8 mouse cellular contexts compared by ENCODE assay signal in genomic region chr11:107416561-107416926, GRCm38 (mm10). TPM values are rescaled to one million over a fixed set of nuclear protein-coding genes. Genes with fewer than 3 reads are reported as not detected.
DNase-seq lines count a peak whose midpoint lies in the region; ATAC-seq and TF ChIP-seq lines count a peak whose summit lies in the region.

No protein-coding gene starts in this region.

- H3K4me1 ChIP-seq in heart, postnatal 0 days (ENCODE audit: control insufficient read depth, insufficient read depth): peaks cover 22% of the 10 kb centered on the region
- peaks cover 25 to 70% of the 10 kb centered on the region in 2 experiments for H3K4me1 ChIP-seq in MEL (ENCODE audit: control insufficient read depth in 1 of 2, insufficient read depth in 2 of 2, low read length in 2 of 2)
- peaks cover 75% of the 10 kb centered on the region for H3K4me1 ChIP-seq in forebrain, embryonic 10.5 days
- peaks cover 75% of the 10 kb centered on the region for H3K4me1 ChIP-seq in liver, embryonic 15.5 days (replicated peaks)

- peaks cover 69% of the 10 kb centered on the region for H3K79me2 ChIP-seq in MEL (ENCODE audit: control insufficient read depth, insufficient read depth, low read length, poor library complexity)

- no peak overlapping the region; the same call in 1 of the 2 replicates for H3K4me2 ChIP-seq in heart, postnatal 0 days (ENCODE audit: low read depth, low read length)
- H3K4me2 ChIP-seq in liver, embryonic 15.5 days: peak overlapping the region; percentile 74

- H3K27me3 ChIP-seq in heart, postnatal 0 days (ENCODE audit: control insufficient read depth, insufficient read depth, low read length): no peaks in the 10 kb centered on the region
- no peaks in the 10 kb centered on the region for H3K27me3 ChIP-seq in MEL (ENCODE audit: control insufficient read depth in 1 of 2, insufficient read depth in 2 of 2, low read length in 2 of 2)
- no peaks in the 10 kb centered on the region for H3K27me3 ChIP-seq in forebrain, embryonic 10.5 days (ENCODE audit: poor library complexity, severe bottlenecking)
- H3K27me3 ChIP-seq in liver, embryonic 15.5 days: no peaks in the 10 kb centered on the region

- no peaks in the 10 kb centered on the region for H3K36me3 ChIP-seq in heart, postnatal 0 days (replicated peaks; ENCODE audit: control insufficient read depth, insufficient read depth, low read length)
- H3K36me3 ChIP-seq in MEL (ENCODE audit: control insufficient read depth in 1 of 2, insufficient read depth in 2 of 2, low read length in 2 of 2): peaks cover 0 to 66% of the 10 kb centered on the region in 2 experiments; a peak in 2 of 4 replicates
- H3K36me3 ChIP-seq in forebrain, embryonic 10.5 days (replicated peaks): no peaks in the 10 kb centered on the region
- H3K36me3 ChIP-seq in liver, embryonic 15.5 days (replicated peaks): no peaks in the 10 kb centered on the region

- peak; percentile 58 to 92; a peak in 2 of 4 replicates for TF ChIP-seq POLR2A in MEL (IDR thresholded peaks at IDR 0.05; ENCODE audit: control insufficient read depth in 1 of 2, insufficient read depth in 1 of 2, low read depth in 1 of 2, low read length in 2 of 2, poor library complexity in 1 of 2)

- TF ChIP-seq CTCF in heart, postnatal 0 days (IDR thresholded peaks at IDR 0.05; ENCODE audit: low read depth): no peak
- no peak for TF ChIP-seq CTCF in MEL (IDR thresholded peaks at IDR 0.05 in 2 of 3, conservative IDR thresholded peaks at IDR 0.05 in 1 of 3; ENCODE audit: control insufficient read depth in 1 of 3, insufficient read depth in 1 of 3, low read depth in 2 of 3, low read length in 3 of 3, poor library complexity in 1 of 3, severe bottlenecking in 1 of 3)

- H3K4me3 ChIP-seq in heart, postnatal 0 days (ENCODE audit: low read depth, low read length): no peak overlapping the region
- H3K4me3 ChIP-seq in MEL (ENCODE audit: control insufficient read depth in 1 of 2, insufficient read depth in 1 of 2, low read depth in 2 of 2, low read length in 2 of 2): peak overlapping the region; percentile 5 to 42
- peak overlapping the region; percentile 31; the same call in 1 of the 2 replicates for H3K4me3 ChIP-seq in forebrain, embryonic 10.5 days
- peak overlapping the region; percentile 45 for H3K4me3 ChIP-seq in liver, embryonic 15.5 days (replicated peaks)

- TF ChIP-seq EP300 in heart, postnatal 0 days (IDR thresholded peaks at IDR 0.05; ENCODE audit: low read depth): no peak
- TF ChIP-seq EP300 in MEL (IDR thresholded peaks at IDR 0.05; ENCODE audit: low read depth in 1 of 2, low read length in 2 of 2): no peak

- peak overlapping the region; percentile 84 for H3K27ac ChIP-seq in heart, postnatal 0 days (ENCODE audit: low read depth)
- peak overlapping the region; percentile 99 for H3K27ac ChIP-seq in MEL (ENCODE audit: control insufficient read depth, low read depth, low read length)
- peak overlapping the region; percentile 91 for H3K27ac ChIP-seq in forebrain, embryonic 10.5 days
- peak overlapping the region; percentile 87 for H3K27ac ChIP-seq in liver, embryonic 15.5 days (replicated peaks)

- DNase-seq in heart, postnatal 0 days (ENCODE audit: low spot score): no peak
- no peak for DNase-seq in heart, postnatal 10 days
- DNase-seq in MEL (ENCODE audit: low read depth, low spot score): no peak
- DNase-seq in forebrain, embryonic 10.5 days (ENCODE audit: extremely low spot score, low spot score): peak; percentile 76
- DNase-seq in adrenal gland, adult 8-10 months: no peak
- no peak for DNase-seq in yolk sac, embryonic 10.5 days (ENCODE audit: low spot score)

- no peak for ATAC-seq in heart, postnatal 0 days (ENCODE audit: insufficient read depth, low read depth)
- no peak for ATAC-seq in liver, embryonic 15.5 days (ENCODE audit: insufficient read depth)
- no peak for ATAC-seq in monocyte, adult 5-6 weeks (replicated peaks; ENCODE audit: insufficient number of reproducible peaks, low FRiP score, low TSS enrichment, poor library complexity, severe bottlenecking)

- TF ChIP-seq RAD21 in MEL (IDR thresholded peaks at IDR 0.05; ENCODE audit: low read depth, low read length): no peak

- WGBS in heart, postnatal 0 days: 54% methylated on average over 4 of the region's 4 CpGs
- 3% methylated on average over 4 of the region's 4 CpGs for WGBS in forebrain, embryonic 10.5 days
- 19% methylated on average over 4 of the region's 4 CpGs for WGBS in liver, embryonic 15.5 days (ENCODE audit: insufficient replicate concordance)

- intact Hi-C loops in heart, postnatal 10 days (cut with DNase I): loop anchor here (2.0 kb wide), 1 partner anchor 62 kb away; no protein-coding TSS in a partner anchor

- no peak overlapping the region for H3K9ac ChIP-seq in heart, postnatal 0 days (replicated peaks; ENCODE audit: low read depth, low read length)
- peak overlapping the region; percentile 89 for H3K9ac ChIP-seq in MEL (ENCODE audit: control insufficient read depth, low read depth, low read length, poor library complexity, severe bottlenecking)
- peak overlapping the region; percentile 30; the same call in 1 of the 2 replicates for H3K9ac ChIP-seq in liver, embryonic 15.5 days

- H3K9me3 ChIP-seq in heart, postnatal 0 days (replicated peaks; ENCODE audit: control insufficient read depth, low read length): no peaks in the 10 kb centered on the region
- no peaks in the 10 kb centered on the region for H3K9me3 ChIP-seq in MEL (replicated peaks; ENCODE audit: insufficient read depth, low read length)
- 0 out of 2 replicates have a peak, but pooled peaks cover 4% of the 10 kb centered on the region for H3K9me3 ChIP-seq in forebrain, embryonic 10.5 days
- no peaks in the 10 kb centered on the region for H3K9me3 ChIP-seq in liver, embryonic 15.5 days (replicated peaks)

TF ChIP-seq in MEL, 35 proteins besides CTCF, POLR2A, EP300 and RAD21:
- 0 out of 2 replicates have a peak, but pooled peaks have one; percentile 35 for TF ChIP-seq POLR2AphosphoS5 (IDR thresholded peaks at IDR 0.05; ENCODE audit: borderline replicate concordance, low read depth, low read length)
- no peak for TF ChIP-seq USF2 (IDR thresholded peaks at IDR 0.05; ENCODE audit: borderline replicate concordance in 1 of 2, insufficient read depth in 1 of 2, low read depth in 1 of 2, low read length in 2 of 2)

RNA-seq across cellular contexts. Expression of gene Pitpnc1, which starts 54.0 kb away (rescaled TPM):
- total RNA-seq in heart, postnatal 0 days (2014; rRNA removed; ENCODE audit: low replicate concordance): 27.9 and 28.7 TPM in 2 replicates
- polyA plus RNA-seq in heart, postnatal 0 days (2015; fragmentation: Nextera tagmentation; extraction: Ambion mirVana): 29.2 and 31.6 TPM in 2 replicates
- total RNA-seq in heart, postnatal 10 days (2021): 10 to 100 TPM; 75.6 to 78.1 TPM
- 19.3 and 31.9 TPM in 2 replicates for total RNA-seq in MEL (2012; rRNA removed)
- polyA plus RNA-seq in MEL (2012; ENCODE audit: insufficient read depth in 1 of 2, insufficient read length in 2 of 2, low read depth in 1 of 2, low replicate concordance in 2 of 2, missing spikeins in 1 of 2): 10 to 100 TPM in 1 of 2 experiments, not detected in 1; 25.3 TPM
- 26.8 and 32.0 TPM in 2 replicates for polyA plus RNA-seq in forebrain, embryonic 10.5 days (2016; fragmentation: Nextera tagmentation; extraction: Ambion mirVana)
- 7.0 and 7.3 TPM in 2 replicates for polyA plus RNA-seq in liver, embryonic 15.5 days (2015; fragmentation: Nextera tagmentation; extraction: Ambion mirVana)
- total RNA-seq in monocyte, adult 5-6 weeks (2017): 18.5 to 57.1 TPM (median 24.2 TPM) in 3 replicates
- 10 to 100 TPM in 3 of 4 experiments, 1 to 10 TPM in 1; 9.5 to 13.2 (median 12.1) TPM for total RNA-seq in adrenal gland, adult 8-10 months (2022)
